Mouse (Mus musculus): ENCODE results near the gene Aox2. TPM values are rescaled to one million over a fixed set of nuclear protein-coding genes. Genes with fewer than 3 reads are reported as not detected.

The Aox2 gene
- total RNA-seq, 2 experiments from 2014 or later = 0.05 TPM; not detected in 1

- intact Hi-C loops (cut with DNase I) = no loop called here
- Histone ChIP-seq H3K4me3 (no peak overlapping the region), H3K27ac (no peak overlapping the region)
- no peak for TF ChIP-seq CTCF (IDR thresholded peaks at IDR 0.05)
- DNase-seq (ENCODE audit: extremely low spot score in 1 of 2, low spot score in 2 of 2) = no peak
These were observed 20.7 kb upstream of the Aox2 start for GRCm38 (mm10) chr1:58257195-58257991.

- Histone ChIP-seq H3K27ac (no peak overlapping the region), H3K4me3 (no peak overlapping the region)
- no peak for DNase-seq (ENCODE audit: extremely low spot score in 1 of 2, low spot score in 2 of 2)
- no peak for TF ChIP-seq CTCF (IDR thresholded peaks at IDR 0.05)
- intact Hi-C loops (cut with DNase I) = no loop called here
These were observed 17.8 kb upstream of the Aox2 start for GRCm38 (mm10) chr1:58260311-58260710.

DNA sequence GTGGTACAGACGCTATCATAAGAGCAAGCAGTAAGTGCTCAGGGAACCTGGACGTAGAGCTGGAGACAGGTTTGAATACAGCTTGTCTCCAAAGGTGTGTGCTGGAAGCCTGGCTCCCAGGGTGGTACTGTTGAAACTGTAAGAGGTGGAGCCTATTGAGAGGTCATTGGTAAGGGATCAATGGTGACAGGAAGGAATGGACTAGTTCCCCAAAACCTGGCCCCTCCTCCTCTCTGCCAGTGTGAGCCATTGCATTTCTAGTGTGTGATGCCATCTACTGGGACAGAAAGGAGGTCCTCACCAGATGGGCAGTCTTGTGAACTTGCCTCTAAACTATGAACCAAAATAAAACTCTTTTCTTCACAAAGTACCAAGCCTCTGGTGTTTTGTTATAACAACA, 9.9 kb upstream of the Aox2 start:
- Histone ChIP-seq H3K27ac (no peak overlapping the region), H3K4me3 (no peak overlapping the region)
- DNase-seq (ENCODE audit: extremely low spot score in 1 of 2, low spot score in 2 of 2) = no peak
- no peak for TF ChIP-seq CTCF (IDR thresholded peaks at IDR 0.05)
- intact Hi-C loops (cut with DNase I) = no loop called here

- TF ChIP-seq CTCF (IDR thresholded peaks at IDR 0.05) = peak; percentile 65
- peak; percentile 35 to 64 for DNase-seq (ENCODE audit: extremely low spot score in 1 of 2, low spot score in 2 of 2)
- Histone ChIP-seq H3K27ac (no peak overlapping the region), H3K4me3 (no peak overlapping the region)
- intact Hi-C loops (cut with DNase I) = loop anchor here (1.0 kb wide), 1 partner anchor 115 kb away; no protein-coding TSS in a partner anchor
These were observed 7.1 kb upstream of the Aox2 start for GRCm38 (mm10) chr1:58270807-58271569.

GRCm38 (mm10) chr1:58275879-58276278, 2.2 kb upstream of the Aox2 start:
- DNase-seq (ENCODE audit: extremely low spot score in 1 of 2, low spot score in 2 of 2) = no peak
- intact Hi-C loops (cut with DNase I) = no loop called here
- Histone ChIP-seq H3K27ac (no peak overlapping the region), H3K4me3 (no peak overlapping the region)
- TF ChIP-seq CTCF (IDR thresholded peaks at IDR 0.05) = no peak

DNA sequence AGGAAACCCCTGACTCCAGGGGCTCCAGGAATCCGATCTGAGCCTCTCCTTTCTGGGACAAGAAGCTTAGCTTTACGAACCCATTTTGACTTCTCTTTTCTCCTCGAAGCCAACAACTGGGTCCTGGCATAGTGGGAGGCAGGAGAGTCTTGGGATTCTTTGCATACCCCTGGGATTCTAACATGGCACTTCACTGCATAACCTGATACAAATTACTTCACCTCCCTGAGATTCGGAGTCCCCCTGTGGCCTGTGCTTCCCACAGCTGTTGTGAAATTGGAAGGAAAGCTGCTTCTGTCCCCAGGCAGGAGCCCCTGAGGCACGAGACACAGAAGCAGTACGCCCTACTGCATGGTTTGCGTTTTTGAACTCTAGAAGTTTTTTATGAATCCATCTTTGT, 387 bp downstream of the Aox2 start:
- intact Hi-C loops (cut with DNase I) = no loop called here
- DNase-seq (ENCODE audit: extremely low spot score in 1 of 2, low spot score in 2 of 2) = no peak
- no peak for TF ChIP-seq CTCF (IDR thresholded peaks at IDR 0.05)
- Histone ChIP-seq H3K4me3 (no peak overlapping the region), H3K27ac (no peak overlapping the region)

DNA sequence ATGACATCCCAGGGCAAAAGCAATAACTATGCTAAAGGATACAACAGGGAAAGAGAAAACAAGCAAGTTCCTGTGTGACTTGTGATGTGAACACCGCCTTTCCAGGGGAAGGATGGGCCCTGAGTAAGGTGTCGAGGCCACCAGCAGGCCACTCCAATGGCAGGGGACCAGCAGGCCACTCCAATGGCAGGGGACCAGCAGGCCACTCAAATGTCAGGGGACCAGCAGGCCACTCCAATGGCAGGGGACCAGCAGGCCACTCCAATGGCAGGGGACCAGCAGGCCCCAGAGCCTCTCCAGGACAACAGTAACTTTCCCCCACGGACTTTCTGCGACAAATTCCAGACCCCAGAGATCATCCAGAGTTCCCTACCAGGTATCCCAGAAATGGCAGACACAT, 2.3 kb downstream of the Aox2 start:
- TF ChIP-seq CTCF (IDR thresholded peaks at IDR 0.05) = no peak
- Histone ChIP-seq H3K27ac (no peak overlapping the region), H3K4me3 (no peak overlapping the region)
- DNase-seq (ENCODE audit: extremely low spot score in 1 of 2, low spot score in 2 of 2) = no peak
- intact Hi-C loops (cut with DNase I) = no loop called here

- H3K27ac ChIP-seq = no peak overlapping the region
- no peak for TF ChIP-seq CTCF (IDR thresholded peaks at IDR 0.05)
- DNase-seq (ENCODE audit: extremely low spot score in 1 of 2, low spot score in 2 of 2) = no peak
- intact Hi-C loops (cut with DNase I) = no loop called here
- no peak overlapping the region for H3K4me3 ChIP-seq
These were observed 3.0 kb downstream of the Aox2 start for GRCm38 (mm10) chr1:58280939-58281624.

DNA sequence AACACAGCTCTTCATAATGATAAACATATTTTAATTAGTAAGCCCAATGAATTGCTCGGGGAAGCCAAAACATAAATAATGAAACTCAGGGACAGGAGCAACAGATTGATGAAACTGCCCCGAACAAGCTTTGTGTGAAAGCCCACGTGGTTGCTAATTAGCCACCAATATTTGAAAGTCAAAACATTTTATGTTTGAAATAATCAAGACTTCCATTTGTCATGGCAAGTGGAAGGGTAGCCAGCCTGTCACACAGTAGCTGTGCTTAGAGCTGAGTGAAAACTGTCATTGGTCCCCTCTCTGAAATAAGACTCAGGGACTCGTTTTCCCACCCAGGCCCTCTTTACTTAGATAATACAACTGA, 3.5 kb downstream of the Aox2 start:
- H3K4me3 ChIP-seq = no peak overlapping the region
- intact Hi-C loops (cut with DNase I) = no loop called here
- no peak overlapping the region for H3K27ac ChIP-seq
- TF ChIP-seq CTCF (IDR thresholded peaks at IDR 0.05) = no peak
- no peak for DNase-seq (ENCODE audit: extremely low spot score in 1 of 2, low spot score in 2 of 2)

DNA sequence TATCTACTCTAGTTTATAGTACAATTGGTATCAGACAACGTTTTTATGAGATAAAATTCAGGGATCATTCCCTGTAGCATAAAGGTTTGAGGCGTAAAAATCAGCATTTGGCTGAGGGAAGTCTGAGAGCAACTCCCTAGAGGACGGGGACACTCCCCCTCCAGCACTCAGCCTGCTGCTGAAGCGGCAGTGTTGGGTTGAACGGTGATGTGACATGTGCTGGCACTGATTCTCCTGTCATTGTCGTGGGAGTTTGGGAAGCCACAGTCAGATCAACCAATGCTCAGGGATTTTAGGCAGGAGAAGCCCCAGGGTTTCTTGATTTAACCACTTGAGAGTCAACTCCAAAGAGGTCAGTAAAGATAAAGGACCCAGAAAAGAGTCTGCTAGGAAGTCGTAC, 6.4 kb downstream of the Aox2 start:
- no peak for DNase-seq (ENCODE audit: extremely low spot score in 1 of 2, low spot score in 2 of 2)
- no peak for TF ChIP-seq CTCF (IDR thresholded peaks at IDR 0.05)
- Histone ChIP-seq H3K27ac (no peak overlapping the region), H3K4me3 (no peak overlapping the region)
- intact Hi-C loops (cut with DNase I) = no loop called here

- no peak for DNase-seq (ENCODE audit: extremely low spot score in 1 of 2, low spot score in 2 of 2)
- TF ChIP-seq CTCF (IDR thresholded peaks at IDR 0.05) = no peak
- Histone ChIP-seq H3K4me3 (no peak overlapping the region), H3K27ac (no peak overlapping the region)
- intact Hi-C loops (cut with DNase I) = no loop called here
These were observed 10.0 kb downstream of the Aox2 start for GRCm38 (mm10) chr1:58288091-58288490.

DNA sequence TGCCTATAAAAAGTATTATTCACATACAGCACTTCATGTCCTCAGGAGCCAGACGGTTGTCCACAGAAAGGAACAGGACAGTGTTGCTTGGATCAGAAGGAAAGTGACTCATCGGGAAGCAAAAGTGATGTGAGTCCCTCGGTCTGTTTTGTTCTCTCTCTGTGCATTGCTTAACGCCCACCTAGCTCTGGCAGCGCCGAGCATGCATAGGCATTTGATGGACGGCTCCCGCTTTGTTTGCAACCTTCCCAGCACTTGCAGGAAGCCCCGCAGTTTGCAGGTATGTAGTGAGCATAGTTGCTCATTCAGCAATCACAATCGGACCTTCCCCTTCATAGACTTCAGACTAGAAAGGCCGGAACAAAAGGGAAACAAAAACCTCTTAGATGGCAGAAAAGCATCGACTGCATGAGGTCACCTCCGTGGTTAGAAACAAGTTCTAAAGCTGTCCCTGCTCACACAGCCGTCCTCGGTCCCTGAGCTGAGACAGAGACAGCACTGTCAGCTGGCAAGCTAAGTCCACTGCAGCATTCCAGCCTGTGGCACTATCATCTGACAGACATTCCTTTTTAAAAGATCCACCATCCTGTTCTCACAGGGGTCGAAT, 11.8 kb downstream of the Aox2 start:
- intact Hi-C loops (cut with DNase I) = loop anchor here (10.0 kb wide), 1 partner anchor 325 kb away; no protein-coding TSS in a partner anchor

More for the DNA sequence above, 11.8 kb downstream of the Aox2 start:
- peak in 1 of 2 experiments; percentile 32 for DNase-seq (ENCODE audit: extremely low spot score in 1 of 2, low spot score in 2 of 2)
- Histone ChIP-seq H3K4me3 (no peak overlapping the region), H3K27ac (no peak overlapping the region)
- TF ChIP-seq CTCF (IDR thresholded peaks at IDR 0.05) = no peak
